Comparison of ENCODE assay signal across 8 mouse cellular contexts in the genomic region with DNA sequence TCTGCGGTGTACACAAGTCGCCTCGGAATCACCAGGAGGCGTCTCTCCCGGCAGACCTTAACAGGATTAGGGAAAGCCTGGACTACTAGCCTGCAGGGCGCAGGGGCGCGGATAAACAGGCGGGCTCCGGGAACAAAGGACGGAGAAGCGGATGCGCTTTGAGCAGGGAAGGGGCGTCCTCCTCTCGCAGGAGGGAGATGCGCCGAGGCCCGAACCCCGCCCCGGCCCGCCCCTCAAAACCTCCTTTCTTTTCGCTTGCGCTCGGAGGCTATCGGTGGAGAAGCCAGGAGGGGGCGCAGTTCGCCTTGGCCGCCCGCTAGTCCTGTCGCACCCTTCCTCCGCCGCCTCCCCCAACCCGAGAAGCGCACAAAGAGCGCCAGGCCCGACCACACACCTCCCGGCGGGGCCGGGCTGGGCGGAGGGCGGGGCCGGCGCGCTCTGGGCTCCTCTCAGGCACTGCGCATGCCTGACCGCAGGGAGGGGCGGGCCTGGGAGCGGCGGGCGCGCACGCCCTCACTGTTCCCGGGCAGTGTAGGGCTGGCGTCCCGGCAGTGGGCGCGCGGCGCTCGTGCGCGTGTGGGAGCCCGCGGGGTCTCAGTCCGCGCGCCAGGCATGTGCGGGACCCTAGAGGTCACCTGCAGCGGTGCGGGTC. TPM values are rescaled to one million over a fixed set of nuclear protein-coding genes. Genes with fewer than 3 reads are reported as not detected.
DNase-seq lines count a peak whose midpoint lies in the region; ATAC-seq and TF ChIP-seq lines count a peak whose summit lies in the region.

No protein-coding gene starts in this region.

- intact Hi-C loops in heart, postnatal 36 days (cut with DNase I), result loop anchor here (1.0 to 10.0 kb wide), 6 partner anchors 149 to 1016 kb away; a partner anchor contains a TSS

- no peaks in the 10 kb centered on the region for H3K9me3 ChIP-seq in MEL (replicated peaks; ENCODE audit: insufficient read depth, low read length)
- no peaks in the 10 kb centered on the region for H3K9me3 ChIP-seq in forebrain, embryonic 16.5 days (ENCODE audit: control insufficient read depth, low read length)
- no peaks in the 10 kb centered on the region for H3K9me3 ChIP-seq in lung, embryonic 14.5 days (ENCODE audit: low read depth, low read length)

- peak; percentile 66 for TF ChIP-seq RAD21 in MEL (IDR thresholded peaks at IDR 0.05; ENCODE audit: low read depth, low read length)

- peak in 1 of 2 experiments; percentile 38; a peak in 2 of 4 replicates for TF ChIP-seq EP300 in MEL (IDR thresholded peaks at IDR 0.05; ENCODE audit: low read depth in 1 of 2, low read length in 2 of 2)

- H3K4me3 ChIP-seq in MEL (ENCODE audit: control insufficient read depth in 1 of 2, insufficient read depth in 1 of 2, low read depth in 2 of 2, low read length in 2 of 2), result peak overlapping the region; percentile 77 to 90
- peak overlapping the region; percentile 91 for H3K4me3 ChIP-seq in forebrain, embryonic 16.5 days (replicated peaks; ENCODE audit: low read length)
- H3K4me3 ChIP-seq in layer of hippocampus, adult 2 months, result peak overlapping the region; percentile 99
- peak overlapping the region; percentile 93 for H3K4me3 ChIP-seq in lung, embryonic 14.5 days (ENCODE audit: low read depth, low read length)

- H3K27ac ChIP-seq in MEL (ENCODE audit: control insufficient read depth, low read depth, low read length), result peak overlapping the region; percentile 77
- peak overlapping the region; percentile 100 for H3K27ac ChIP-seq in forebrain, embryonic 16.5 days (ENCODE audit: low read length)
- peak overlapping the region; percentile 100 for H3K27ac ChIP-seq in layer of hippocampus, adult 2 months
- peak overlapping the region; percentile 99 for H3K27ac ChIP-seq in lung, embryonic 14.5 days (ENCODE audit: low read depth)

- peak; percentile 60 to 79; a peak in 3 of 4 replicates for TF ChIP-seq POLR2A in MEL (IDR thresholded peaks at IDR 0.05; ENCODE audit: control insufficient read depth in 1 of 2, insufficient read depth in 1 of 2, low read depth in 1 of 2, low read length in 2 of 2, poor library complexity in 1 of 2)

- H3K4me2 ChIP-seq in forebrain, embryonic 16.5 days (ENCODE audit: low read length), result peak overlapping the region; percentile 96
- H3K4me2 ChIP-seq in lung, embryonic 14.5 days, result peak overlapping the region; percentile 90

- H3K9ac ChIP-seq in MEL (ENCODE audit: control insufficient read depth, low read depth, low read length, poor library complexity, severe bottlenecking), result peak overlapping the region; percentile 82
- H3K9ac ChIP-seq in forebrain, embryonic 16.5 days (replicated peaks; ENCODE audit: low read depth, low read length), result peak overlapping the region; percentile 82
- peak overlapping the region; percentile 97 for H3K9ac ChIP-seq in lung, embryonic 14.5 days

- WGBS in forebrain, embryonic 16.5 days, result under 1% methylated on average over 55 of the region's 70 CpGs
- WGBS in lung, embryonic 14.5 days, result under 1% methylated on average over 68 of the region's 70 CpGs

- peaks cover 0 to 3% of the 10 kb centered on the region in 2 experiments; a peak in 1 of 4 replicates for H3K4me1 ChIP-seq in MEL (ENCODE audit: control insufficient read depth in 1 of 2, insufficient read depth in 2 of 2, low read length in 2 of 2)
- peaks cover 17% of the 10 kb centered on the region for H3K4me1 ChIP-seq in forebrain, embryonic 16.5 days (replicated peaks; ENCODE audit: control insufficient read depth, insufficient read depth, low read length)
- H3K4me1 ChIP-seq in lung, embryonic 14.5 days (ENCODE audit: insufficient read depth), result peaks cover 3% of the 10 kb centered on the region; the same call in 1 of the 2 replicates

- TF ChIP-seq CTCF in MEL (IDR thresholded peaks at IDR 0.05 in 2 of 3, conservative IDR thresholded peaks at IDR 0.05 in 1 of 3; ENCODE audit: control insufficient read depth in 1 of 3, insufficient read depth in 1 of 3, low read depth in 2 of 3, low read length in 3 of 3, poor library complexity in 1 of 3, severe bottlenecking in 1 of 3), result peak in 2 of 3 experiments; percentile 76 to 91; a peak in 5 of 6 replicates
- peak; percentile 83 for TF ChIP-seq CTCF in layer of hippocampus, adult 2 months (conservative IDR thresholded peaks at IDR 0.05)
- peak; percentile 81 for TF ChIP-seq CTCF in lung, embryonic 14.5 days (IDR thresholded peaks at IDR 0.05; ENCODE audit: low read depth)

- H3K79me2 ChIP-seq in MEL (ENCODE audit: control insufficient read depth, insufficient read depth, low read length, poor library complexity), result peaks cover 5% of the 10 kb centered on the region; the same call in 1 of the 2 replicates

- peak; percentile 97 for DNase-seq in MEL (ENCODE audit: low read depth, low spot score)
- DNase-seq in cerebellum, adult 18-20 months, result peak; percentile 99 to 100
- peak; percentile 95 to 99 for DNase-seq in heart, postnatal 36 days
- DNase-seq in layer of hippocampus, adult 2 months (ENCODE audit: low spot score in 2 of 2), result peak; percentile 98 to 99
- DNase-seq in lung, embryonic 14.5 days, result peak; percentile 99
- peak; percentile 95 for DNase-seq in testis, postnatal 14 days (ENCODE audit: low spot score)

- ATAC-seq in forebrain, embryonic 16.5 days, result peak; percentile 88
- ATAC-seq in lung, embryonic 14.5 days (ENCODE audit: insufficient read depth), result peak; percentile 93
- ATAC-seq in neutrophil, adult 5-6 weeks (ENCODE audit: extremely low read depth, insufficient number of reproducible peaks, low FRiP score, poor library complexity, severe bottlenecking), result peak; percentile 80

- peaks cover 0 to 2% of the 10 kb centered on the region in 2 experiments; a peak in 1 of 4 replicates for H3K27me3 ChIP-seq in MEL (ENCODE audit: control insufficient read depth in 1 of 2, insufficient read depth in 2 of 2, low read length in 2 of 2)
- H3K27me3 ChIP-seq in forebrain, embryonic 16.5 days (replicated peaks; ENCODE audit: control insufficient read depth, insufficient read depth, low read length), result no peaks in the 10 kb centered on the region
- H3K27me3 ChIP-seq in lung, embryonic 14.5 days (ENCODE audit: insufficient read depth, low read length), result no peaks in the 10 kb centered on the region

- peaks cover 0 to 2% of the 10 kb centered on the region in 2 experiments; a peak in 1 of 4 replicates for H3K36me3 ChIP-seq in MEL (ENCODE audit: control insufficient read depth in 1 of 2, insufficient read depth in 2 of 2, low read length in 2 of 2)
- H3K36me3 ChIP-seq in forebrain, embryonic 16.5 days (ENCODE audit: control insufficient read depth, insufficient read depth), result peaks cover 11% of the 10 kb centered on the region
- H3K36me3 ChIP-seq in lung, embryonic 14.5 days (ENCODE audit: insufficient read depth), result peaks cover 18% of the 10 kb centered on the region

TF ChIP-seq in MEL, 35 proteins besides CTCF, POLR2A, EP300 and RAD21:
- TF ChIP-seq MAZ (IDR thresholded peaks at IDR 0.05; ENCODE audit: low read depth, low read length) (peak; percentile 96), HCFC1 (IDR thresholded peaks at IDR 0.05; ENCODE audit: low read depth, low read length) (peak; percentile 69), POLR2AphosphoS5 (IDR thresholded peaks at IDR 0.05; ENCODE audit: borderline replicate concordance, low read depth, low read length) (no peak), ZMIZ1 (IDR thresholded peaks at IDR 0.05; ENCODE audit: low read depth, low read length) (no peak), TBP (IDR thresholded peaks at IDR 0.05; ENCODE audit: low read depth, low read length) (no peak), TAL1 (IDR thresholded peaks at IDR 0.05; ENCODE audit: low read length) (no peak), MYC (IDR thresholded peaks at IDR 0.05; ENCODE audit: low read depth, low read length) (0 out of 2 replicates have a peak, but pooled peaks have one; percentile 14), BHLHE40 (IDR thresholded peaks at IDR 0.05; ENCODE audit: borderline replicate concordance, low read depth, low read length) (0 out of 2 replicates have a peak, but pooled peaks have one; percentile 42), NELFE (IDR thresholded peaks at IDR 0.05; ENCODE audit: low read depth, low read length) (peak; percentile 74), ZKSCAN1 (IDR thresholded peaks at IDR 0.05; ENCODE audit: low read depth, low read length) (no peak), USF1 (IDR thresholded peaks at IDR 0.05; ENCODE audit: low read depth, low read length) (0 out of 2 replicates have a peak, but pooled peaks have one; percentile 6), MAFK (IDR thresholded peaks at IDR 0.05; ENCODE audit: borderline replicate concordance, low read depth, low read length) (no peak), TCF12 (IDR thresholded peaks at IDR 0.05; ENCODE audit: low read depth, low read length) (peak; percentile 53; the same call in 1 of the 2 replicates), ZNF384 (IDR thresholded peaks at IDR 0.05; ENCODE audit: low read depth, low read length) (no peak), GATA1 (IDR thresholded peaks at IDR 0.05; ENCODE audit: low read depth, low read length) (no peak), SMC3 (IDR thresholded peaks at IDR 0.05; ENCODE audit: low read depth, low read length) (peak; percentile 83), ZC3H11A (IDR thresholded peaks at IDR 0.05; ENCODE audit: low read depth, low read length) (peak; percentile 67), MAX (IDR thresholded peaks at IDR 0.05; ENCODE audit: low read length) (peak; percentile 63), MXI1 (IDR thresholded peaks at IDR 0.05; ENCODE audit: low read depth, low read length) (no peak; the same call in 1 of the 2 replicates), ELF1 (IDR thresholded peaks at IDR 0.05; ENCODE audit: low read depth, low read length) (peak; percentile 56), NRF1 (IDR thresholded peaks at IDR 0.05; ENCODE audit: insufficient read depth, low read depth, low read length, poor library complexity, severe bottlenecking) (peak; percentile 92), ETS1 (IDR thresholded peaks at IDR 0.05; ENCODE audit: low read depth, low read length) (peak; percentile 52; the same call in 1 of the 2 replicates), RCOR1 (IDR thresholded peaks at IDR 0.05; ENCODE audit: low read depth, low read length) (no peak), POLR2AphosphoS2 (IDR thresholded peaks at IDR 0.05; ENCODE audit: low read length) (peak; percentile 41; the same call in 1 of the 2 replicates), SIN3A (IDR thresholded peaks at IDR 0.05; ENCODE audit: low read length) (peak; percentile 69)

RNA-seq across cellular contexts. Expression of a gene that starts 1.2 kb away (rescaled TPM):
- 1.7 and 2.0 TPM in 2 replicates for total RNA-seq in MEL (2012; rRNA removed)
- polyA plus RNA-seq in MEL (2012; ENCODE audit: insufficient read depth in 1 of 2, insufficient read length in 2 of 2, low read depth in 1 of 2, low replicate concordance in 2 of 2, missing spikeins in 1 of 2), result 1 to 10 TPM in 1 of 2 experiments, not detected in 1; 4.2 TPM
- 41.7 and 52.7 TPM in 2 replicates for polyA plus RNA-seq in forebrain, embryonic 16.5 days (2015; fragmentation: Nextera tagmentation; extraction: Ambion mirVana)
- 1 to 10 TPM; 1.9 to 2.2 TPM for total RNA-seq in heart, postnatal 36 days (2021)
- 10 to 100 TPM; 22.6 to 25.0 TPM for total RNA-seq in layer of hippocampus, adult 2 months (2021)
- 17.4 and 17.6 TPM in 2 replicates for polyA plus RNA-seq in lung, embryonic 14.5 days (2014; fragmentation: Nextera tagmentation; extraction: Ambion mirVana)
- 7.1 and 8.6 TPM in 2 replicates for total RNA-seq in neutrophil, adult 5-6 weeks (2017)

Comparison
In these comparisons a context has a peak if more than half of its experiments do, and no peak if none do; other contexts are left out.
1. Peak in every context shown above with its lines: DNase-seq, ATAC-seq, H3K4me3 ChIP-seq and H3K27ac ChIP-seq.